Mouse (Mus musculus): ENCODE results near the gene Map3k11.

DNA sequence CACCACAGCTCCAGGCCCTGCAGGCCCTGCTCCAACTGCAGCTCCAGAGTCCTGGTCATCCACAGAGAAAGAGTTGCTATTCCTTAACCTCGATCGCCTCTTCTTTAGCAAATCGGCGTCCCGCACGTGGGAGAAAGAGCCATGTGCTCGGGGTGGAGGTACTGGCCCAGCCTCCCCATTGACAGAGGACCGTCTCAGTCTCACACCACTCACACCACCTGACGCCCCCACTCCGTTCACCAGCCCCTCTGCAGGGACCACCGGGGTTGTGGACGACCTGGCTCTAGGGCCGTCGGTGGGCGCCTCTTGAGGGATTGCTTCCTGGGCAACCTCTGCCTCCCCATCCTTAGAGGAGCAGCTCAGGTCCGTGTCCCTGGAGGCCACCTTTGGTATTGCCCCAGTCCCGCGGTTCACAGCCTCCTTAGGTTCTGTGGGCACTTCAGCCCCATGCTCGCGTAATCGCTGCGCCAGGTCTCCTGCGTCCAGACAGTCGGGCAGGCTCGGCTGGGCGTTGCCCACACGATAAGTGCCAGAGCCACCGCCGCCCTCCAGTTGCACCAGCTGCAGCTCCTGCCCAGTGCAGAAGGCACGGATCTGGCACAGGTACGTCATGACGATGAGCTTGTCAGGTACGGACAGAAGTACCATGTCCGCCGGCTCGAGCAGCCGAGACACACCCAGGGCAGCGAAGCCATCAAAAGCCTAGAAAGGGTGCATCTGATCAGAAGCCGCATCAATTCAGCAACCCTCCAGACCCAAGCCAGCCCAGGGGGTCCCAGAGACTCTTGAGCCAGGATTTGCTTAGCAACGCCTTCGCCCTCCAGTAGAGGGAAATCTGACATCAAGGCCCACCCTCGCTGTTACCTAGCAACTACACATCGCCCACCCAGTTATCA lies 27.5 kb downstream of the Map3k11 start:
- peak; percentile 45; the same call in 1 of the 2 replicates for TF ChIP-seq CTCF (IDR thresholded peaks at IDR 0.05; ENCODE audit: borderline replicate concordance, insufficient read depth, low read depth, low read length)
- no peak for TF ChIP-seq POLR2A (IDR thresholded peaks at IDR 0.05; ENCODE audit: borderline replicate concordance, insufficient read depth, low read length)

All from cerebellum, adult 2 months (tissue).